Mouse (Mus musculus): Measurements from ENCODE around the gene Map3k5. TPM values are rescaled to one million over a fixed set of nuclear protein-coding genes. Genes with fewer than 3 reads are reported as not detected.
A peak's percentile ranks its signal among the peaks of the same experiment; 100 is the strongest.

Map3k5 gene
- polyA plus RNA-seq, 1 experiment from 2014 or later = 2.2 TPM

DNA sequence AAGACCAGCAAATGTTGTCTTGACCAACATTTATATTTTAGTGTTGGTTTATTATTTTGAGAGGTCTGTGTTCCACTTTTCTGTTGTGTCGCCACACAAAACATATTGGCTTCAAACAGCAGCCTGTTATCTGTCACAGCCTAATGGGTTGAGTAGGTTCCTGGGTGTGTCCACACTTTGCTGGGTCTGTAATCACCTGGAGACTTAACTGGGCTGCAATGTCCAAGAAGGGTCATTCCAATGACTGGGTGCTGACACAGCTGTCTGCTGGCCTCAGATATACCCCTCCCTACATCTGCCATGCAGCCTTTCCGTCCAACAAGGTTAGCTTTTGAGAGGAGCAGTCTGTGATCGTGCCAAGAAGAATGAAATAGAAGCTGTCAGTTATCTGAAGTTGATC is 20.3 kb downstream of the Map3k5 start:
- H3K27me3 ChIP-seq (ENCODE audit: insufficient read depth, low read length) = no peaks in the 10 kb centered on the region
- H3K4me1 ChIP-seq (replicated peaks; ENCODE audit: insufficient read depth, low read length) = 0 out of 2 replicates have a peak, but pooled peaks cover 5% of the 10 kb centered on the region
- H3K4me3 ChIP-seq (replicated peaks; ENCODE audit: low read depth, low read length) = no peak overlapping the region
- H3K9me3 ChIP-seq (replicated peaks; ENCODE audit: low read length) = no peaks in the 10 kb centered on the region
- ATAC-seq (replicated peaks; ENCODE audit: low FRiP score, low read depth) (no peak), DNase-seq (ENCODE audit: low spot score) (no peak)
- no peak overlapping the region for H3K9ac ChIP-seq (ENCODE audit: low read depth, low read length)
- 65% methylated on average over 3 of the region's 3 CpGs for WGBS
- no peak overlapping the region for H3K27ac ChIP-seq
- TF ChIP-seq CTCF (IDR thresholded peaks at IDR 0.05; ENCODE audit: low read depth) = no peak
- no peaks in the 10 kb centered on the region for H3K36me3 ChIP-seq (ENCODE audit: insufficient read depth, low read length)
- no peak overlapping the region for H3K4me2 ChIP-seq (ENCODE audit: low read length)

DNA sequence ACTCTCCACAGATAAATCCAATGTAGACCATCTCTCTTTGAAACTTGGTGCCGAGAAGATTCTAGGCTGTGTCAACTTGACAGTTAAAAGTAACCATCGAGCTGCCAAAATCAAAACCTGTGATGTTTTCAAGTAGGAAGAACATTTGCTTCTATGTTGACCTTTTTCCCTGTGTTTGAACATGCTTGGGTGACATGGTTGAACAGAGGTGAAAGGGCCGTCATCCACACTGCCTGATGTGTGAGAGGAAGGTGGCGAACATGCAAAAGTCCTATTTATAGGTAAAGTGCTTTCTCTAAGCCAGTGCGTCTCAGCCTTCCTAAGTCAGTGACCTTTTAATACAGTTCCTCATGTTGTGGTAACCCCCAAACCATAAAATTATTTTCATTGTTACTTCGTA is 21.5 kb downstream of the Map3k5 start:
- TF ChIP-seq CTCF (IDR thresholded peaks at IDR 0.05; ENCODE audit: low read depth) = no peak
- no peaks in the 10 kb centered on the region for H3K27me3 ChIP-seq (ENCODE audit: insufficient read depth, low read length)
- ATAC-seq (replicated peaks; ENCODE audit: low FRiP score, low read depth) = no peak
- no peaks in the 10 kb centered on the region for H3K9me3 ChIP-seq (replicated peaks; ENCODE audit: low read length)
- no peak overlapping the region for H3K4me3 ChIP-seq (replicated peaks; ENCODE audit: low read depth, low read length)
- H3K4me2 ChIP-seq (ENCODE audit: low read length) = no peak overlapping the region
- no peak for DNase-seq (ENCODE audit: low spot score)
- WGBS = 83% methylated on average over 6 of the region's 6 CpGs
- 0 out of 2 replicates have a peak, but pooled peaks cover 5% of the 10 kb centered on the region for H3K4me1 ChIP-seq (replicated peaks; ENCODE audit: insufficient read depth, low read length)
- no peak overlapping the region for H3K27ac ChIP-seq
- no peak overlapping the region for H3K9ac ChIP-seq (ENCODE audit: low read depth, low read length)
- no peaks in the 10 kb centered on the region for H3K36me3 ChIP-seq (ENCODE audit: insufficient read depth, low read length)

DNA sequence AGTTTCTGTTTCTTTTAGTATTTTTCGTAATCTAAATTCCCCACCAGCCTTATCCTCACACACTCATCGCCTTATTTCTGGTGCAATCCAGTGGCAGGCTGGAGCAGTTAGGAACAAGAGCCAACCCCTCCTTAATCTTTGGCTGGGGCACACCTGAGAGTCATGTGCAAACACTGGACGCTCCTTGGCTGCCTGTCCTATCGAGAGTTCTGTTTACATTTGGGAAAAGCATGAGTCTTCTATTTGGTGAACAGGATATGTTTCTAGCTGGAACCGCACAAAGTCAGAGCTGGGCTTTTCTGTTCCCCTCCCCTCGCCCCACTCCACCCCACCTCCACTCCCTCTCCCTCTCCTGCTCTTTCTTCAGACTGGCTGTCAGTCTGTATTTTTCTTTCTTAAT is 22.5 kb downstream of the Map3k5 start:
- no peak overlapping the region for H3K4me2 ChIP-seq (ENCODE audit: low read length)
- 0 out of 2 replicates have a peak, but pooled peaks cover 5% of the 10 kb centered on the region for H3K4me1 ChIP-seq (replicated peaks; ENCODE audit: insufficient read depth, low read length)
- no peak overlapping the region for H3K4me3 ChIP-seq (replicated peaks; ENCODE audit: low read depth, low read length)
- no peaks in the 10 kb centered on the region for H3K9me3 ChIP-seq (replicated peaks; ENCODE audit: low read length)
- no peak for TF ChIP-seq CTCF (IDR thresholded peaks at IDR 0.05; ENCODE audit: low read depth)
- no peaks in the 10 kb centered on the region for H3K36me3 ChIP-seq (ENCODE audit: insufficient read depth, low read length)
- no peak overlapping the region for H3K9ac ChIP-seq (ENCODE audit: low read depth, low read length)
- ATAC-seq (replicated peaks; ENCODE audit: low FRiP score, low read depth) (no peak), DNase-seq (ENCODE audit: low spot score) (no peak)
- H3K27ac ChIP-seq = no peak overlapping the region
- no peaks in the 10 kb centered on the region for H3K27me3 ChIP-seq (ENCODE audit: insufficient read depth, low read length)
- 59% methylated on average over 6 of the region's 6 CpGs for WGBS

DNA sequence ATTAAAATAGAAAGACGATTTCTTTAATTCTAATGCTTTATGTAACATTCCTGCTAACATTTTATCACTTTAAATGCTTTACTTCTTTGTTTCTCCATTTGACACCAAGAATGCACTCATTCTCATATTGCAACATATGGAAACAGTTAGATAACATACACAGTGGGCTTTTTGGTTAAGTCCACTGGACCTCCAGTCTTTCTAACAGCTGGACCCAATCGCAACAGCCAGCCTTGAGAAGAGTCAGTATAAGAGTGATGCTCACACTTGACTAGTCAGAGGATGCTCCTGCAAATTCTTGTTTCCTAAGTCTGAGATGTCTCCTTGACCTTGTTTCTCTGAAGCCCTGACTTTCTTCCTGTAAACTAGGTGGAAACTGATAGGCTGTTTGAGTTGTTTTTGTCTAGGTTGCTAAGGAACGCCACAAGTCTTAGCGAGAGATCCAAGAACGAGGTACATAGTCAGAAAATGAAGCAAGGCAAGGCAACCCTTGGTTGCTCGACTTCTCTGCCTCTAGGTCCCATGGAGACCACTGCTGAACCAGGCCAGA is 26.6 kb downstream of the Map3k5 start:
- no peak for TF ChIP-seq CTCF (IDR thresholded peaks at IDR 0.05; ENCODE audit: low read depth)
- no peak overlapping the region for H3K9ac ChIP-seq (ENCODE audit: low read depth, low read length)
- DNase-seq (ENCODE audit: low spot score) = no peak
- no peaks in the 10 kb centered on the region for H3K27me3 ChIP-seq (ENCODE audit: insufficient read depth, low read length)
- H3K4me2 ChIP-seq (ENCODE audit: low read length) = no peak overlapping the region
- ATAC-seq (replicated peaks; ENCODE audit: low FRiP score, low read depth) = no peak
- WGBS = 76% methylated on average over 6 of the region's 6 CpGs
- H3K36me3 ChIP-seq (ENCODE audit: insufficient read depth, low read length) = no peaks in the 10 kb centered on the region
- H3K4me3 ChIP-seq (replicated peaks; ENCODE audit: low read depth, low read length) = no peak overlapping the region
- H3K27ac ChIP-seq = no peak overlapping the region
- H3K9me3 ChIP-seq (replicated peaks; ENCODE audit: low read length) = no peaks in the 10 kb centered on the region
- peaks cover 4% of the 10 kb centered on the region; the same call in 1 of the 2 replicates for H3K4me1 ChIP-seq (replicated peaks; ENCODE audit: insufficient read depth, low read length)

DNA sequence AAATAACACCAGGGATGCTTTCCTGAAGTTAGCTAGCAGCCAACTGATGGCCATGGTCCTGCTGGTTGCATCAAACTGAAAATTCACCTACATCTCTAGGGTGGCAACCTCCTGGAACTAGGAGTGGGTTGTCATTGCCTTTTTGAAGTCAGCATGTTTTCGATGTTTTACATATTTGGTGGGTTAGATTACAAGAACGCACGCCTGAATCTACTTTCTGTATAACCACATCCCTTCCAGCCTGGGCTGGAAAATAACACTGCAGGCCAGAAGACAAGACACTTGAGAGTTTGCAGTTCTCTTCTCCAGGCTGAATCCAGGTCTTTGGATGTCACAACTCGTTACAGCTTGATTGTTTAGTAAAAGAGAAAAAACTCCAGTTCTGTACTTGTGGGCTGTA is 28.5 kb downstream of the Map3k5 start:
- Histone ChIP-seq H3K36me3 (ENCODE audit: insufficient read depth, low read length) (no peaks in the 10 kb centered on the region), H3K27me3 (ENCODE audit: insufficient read depth, low read length) (no peaks in the 10 kb centered on the region), H3K27ac (no peak overlapping the region), H3K4me2 (ENCODE audit: low read length) (no peak overlapping the region), H3K9me3 (replicated peaks; ENCODE audit: low read length) (no peaks in the 10 kb centered on the region), H3K4me1 (replicated peaks; ENCODE audit: insufficient read depth, low read length) (peaks cover 4% of the 10 kb centered on the region; the same call in 1 of the 2 replicates), H3K9ac (ENCODE audit: low read depth, low read length) (no peak overlapping the region), H3K4me3 (replicated peaks; ENCODE audit: low read depth, low read length) (no peak overlapping the region)
- no peak for TF ChIP-seq CTCF (IDR thresholded peaks at IDR 0.05; ENCODE audit: low read depth)
- WGBS = 79% methylated on average over 4 of the region's 4 CpGs
- DNase-seq (ENCODE audit: low spot score) (no peak), ATAC-seq (replicated peaks; ENCODE audit: low FRiP score, low read depth) (no peak)

DNA sequence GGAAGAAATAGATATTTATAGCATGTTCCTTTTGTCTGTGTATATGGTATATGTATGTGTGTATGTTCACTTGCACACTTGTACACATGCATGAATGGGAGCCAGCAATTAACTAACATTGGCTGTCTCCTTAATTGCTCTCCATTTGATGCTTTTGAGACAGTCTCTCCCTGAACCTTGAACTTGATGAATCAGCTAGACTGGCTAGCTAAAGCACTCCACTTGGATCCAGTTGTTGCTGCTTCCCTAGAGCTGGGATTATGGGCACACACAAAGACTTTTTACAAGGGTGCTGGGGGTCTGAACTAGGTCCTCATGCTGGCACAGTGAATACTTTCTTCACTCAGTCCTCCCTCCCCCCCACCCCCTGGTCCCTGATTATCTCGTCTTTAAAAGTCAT is 28.9 kb downstream of the Map3k5 start:
- Histone ChIP-seq H3K9me3 (replicated peaks; ENCODE audit: low read length) (no peaks in the 10 kb centered on the region), H3K36me3 (ENCODE audit: insufficient read depth, low read length) (no peaks in the 10 kb centered on the region), H3K4me3 (replicated peaks; ENCODE audit: low read depth, low read length) (no peak overlapping the region), H3K27ac (no peak overlapping the region), H3K4me1 (replicated peaks; ENCODE audit: insufficient read depth, low read length) (peaks cover 4% of the 10 kb centered on the region; the same call in 1 of the 2 replicates), H3K9ac (ENCODE audit: low read depth, low read length) (no peak overlapping the region), H3K27me3 (ENCODE audit: insufficient read depth, low read length) (no peaks in the 10 kb centered on the region), H3K4me2 (ENCODE audit: low read length) (no peak overlapping the region)
- DNase-seq (ENCODE audit: low spot score) (no peak), ATAC-seq (replicated peaks; ENCODE audit: low FRiP score, low read depth) (peak; percentile 57; the same call in 1 of the 2 replicates)
- 67% methylated on average over 1 of the region's 1 CpGs for WGBS
- TF ChIP-seq CTCF (IDR thresholded peaks at IDR 0.05; ENCODE audit: low read depth) = no peak

DNA sequence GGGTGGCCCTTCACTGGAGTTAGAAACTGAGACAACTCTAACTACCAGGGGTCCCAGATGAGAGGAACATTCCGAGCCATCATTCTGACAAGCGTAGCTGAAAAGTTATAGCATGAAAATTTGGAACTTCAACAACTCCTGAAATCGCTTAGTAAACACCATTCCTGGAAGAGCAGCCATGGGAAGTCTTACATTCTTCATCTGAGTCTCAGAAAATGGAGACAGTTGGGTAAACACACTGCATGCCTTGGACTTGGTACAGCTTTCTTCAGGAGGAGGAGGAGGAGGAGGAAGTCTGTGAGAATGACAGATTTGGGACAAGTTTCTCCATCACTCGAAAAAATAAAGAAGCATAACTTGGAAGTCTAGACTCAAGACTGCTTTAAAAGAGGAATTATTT is 29.8 kb downstream of the Map3k5 start:
- H3K9ac ChIP-seq (ENCODE audit: low read depth, low read length) = no peak overlapping the region
- H3K9me3 ChIP-seq (replicated peaks; ENCODE audit: low read length) = no peaks in the 10 kb centered on the region
- no peak overlapping the region for H3K4me3 ChIP-seq (replicated peaks; ENCODE audit: low read depth, low read length)
- H3K36me3 ChIP-seq (ENCODE audit: insufficient read depth, low read length) = no peaks in the 10 kb centered on the region
- DNase-seq (ENCODE audit: low spot score) (no peak), ATAC-seq (replicated peaks; ENCODE audit: low FRiP score, low read depth) (no peak)
- H3K27me3 ChIP-seq (ENCODE audit: insufficient read depth, low read length) = no peaks in the 10 kb centered on the region
- 66% methylated on average over 4 of the region's 4 CpGs for WGBS
- H3K27ac ChIP-seq = no peak overlapping the region
- peaks cover 4% of the 10 kb centered on the region; the same call in 1 of the 2 replicates for H3K4me1 ChIP-seq (replicated peaks; ENCODE audit: insufficient read depth, low read length)
- TF ChIP-seq CTCF (IDR thresholded peaks at IDR 0.05; ENCODE audit: low read depth) = no peak
- H3K4me2 ChIP-seq (ENCODE audit: low read length) = no peak overlapping the region

Data from kidney, postnatal 0 days (tissue).